15 mouse cellular contexts compared by ENCODE assay signal in genomic region chr5:124495547-124495946, GRCm38 (mm10). TPM values are rescaled to one million over a fixed set of nuclear protein-coding genes. Genes with fewer than 3 reads are reported as not detected.
DNase-seq lines count a peak whose midpoint lies in the region; ATAC-seq and TF ChIP-seq lines count a peak whose summit lies in the region.
"Had no signal": no experiment of that assay in that cellular context is flagged by ENCODE, and none has a peak within 500 bp of the region (broad histone marks: within the 10 kb centered on the region; RNA-seq: fewer than 3 reads in every experiment).

No protein-coding gene starts in this region.

- peak overlapping the region; percentile 90 for H3K27ac ChIP-seq in gastrocnemius, adult 2 months
- no peak overlapping the region for H3K27ac ChIP-seq in neural tube, embryonic 13.5 days (replicated peaks)
- no peak overlapping the region for H3K27ac ChIP-seq in midbrain, postnatal 0 days (ENCODE audit: low read depth, low read length)
- H3K27ac ChIP-seq: liver, embryonic 12.5 days; stomach, postnatal 0 days had no signal

- peaks cover 11% of the 10 kb centered on the region; the same call in 1 of the 2 replicates for H3K4me1 ChIP-seq in neural tube, embryonic 13.5 days (replicated peaks)
- H3K4me1 ChIP-seq in midbrain, postnatal 0 days (ENCODE audit: insufficient read depth, low read length): no peaks in the 10 kb centered on the region
- peaks cover 6% of the 10 kb centered on the region; the same call in 1 of the 2 replicates for H3K4me1 ChIP-seq in lung, adult 2 months (ENCODE audit: control insufficient read depth, insufficient read depth, low read length)

- no peaks in the 10 kb centered on the region for H3K9me3 ChIP-seq in neural tube, embryonic 13.5 days
- no peaks in the 10 kb centered on the region for H3K9me3 ChIP-seq in midbrain, postnatal 0 days (ENCODE audit: low read length)
- H3K9me3 ChIP-seq: G1E; intestine, embryonic 15.5 days; liver, embryonic 12.5 days had no signal

- no peak for DNase-seq in gastrocnemius, adult 2 months
- DNase-seq in gastrocnemius, postnatal 36 days: no peak
- no peak for DNase-seq in neural tube, embryonic 10.5 days (ENCODE audit: extremely low spot score, low spot score)
- peak; percentile 2 for DNase-seq in midbrain, postnatal 0 days (ENCODE audit: low spot score)
- no peak for DNase-seq in lung, adult 2 months
- DNase-seq: cerebellum, adult 11-12 months; kidney, postnatal 36 days; lung, postnatal 10 days had no signal

- no peak for TF ChIP-seq POLR2A in lung, adult 2 months (IDR thresholded peaks at IDR 0.05; ENCODE audit: borderline replicate concordance, extremely low read depth, low read depth, low read length)

- H3K36me3 ChIP-seq in neural tube, embryonic 13.5 days: peaks cover 53% of the 10 kb centered on the region
- peaks cover 29% of the 10 kb centered on the region for H3K36me3 ChIP-seq in midbrain, postnatal 0 days (ENCODE audit: insufficient read depth, low read length)

- H3K4me3 ChIP-seq in gastrocnemius, adult 2 months: no peak overlapping the region
- H3K4me3 ChIP-seq in neural tube, embryonic 13.5 days: no peak overlapping the region
- no peak overlapping the region for H3K4me3 ChIP-seq in midbrain, postnatal 0 days (ENCODE audit: low read depth, low read length)
- H3K4me3 ChIP-seq in lung, adult 2 months (replicated peaks; ENCODE audit: extremely low read depth, low read depth, low read length): no peak overlapping the region
- H3K4me3 ChIP-seq: intestine, embryonic 15.5 days; liver, embryonic 12.5 days had no signal

- intact Hi-C loops in gastrocnemius, adult 2 months (cut with DNase I): loop anchor here (5.0 kb wide), 1 partner anchor 37 kb away; the partner anchor contains the start of gene Rilpl1
- intact Hi-C loops in gastrocnemius, postnatal 36 days (cut with DNase I): loop anchor here (5.0 kb wide), 1 partner anchor 37 kb away; the partner anchor contains the start of gene Rilpl1

- no peak for ATAC-seq in neural tube, embryonic 13.5 days (ENCODE audit: low read depth)
- no peak for ATAC-seq in midbrain, postnatal 0 days (ENCODE audit: low FRiP score)
- no peak for ATAC-seq in megakaryocyte progenitor cell, adult 5-6 weeks (replicated peaks; ENCODE audit: poor library complexity)
- ATAC-seq: liver, embryonic 12.5 days had no signal

- H3K4me2 ChIP-seq in neural tube, embryonic 13.5 days: no peak overlapping the region
- H3K4me2 ChIP-seq in midbrain, postnatal 0 days (ENCODE audit: low read depth, low read length, poor library complexity, severe bottlenecking): no peak overlapping the region
- H3K4me2 ChIP-seq: intestine, embryonic 15.5 days; liver, embryonic 12.5 days had no signal

- H3K9ac ChIP-seq in neural tube, embryonic 13.5 days: 0 out of 2 replicates have a peak overlapping the region, but pooled peaks have one; percentile 17
- no peak overlapping the region for H3K9ac ChIP-seq in midbrain, postnatal 0 days (replicated peaks; ENCODE audit: low read length, poor library complexity, severe bottlenecking)
- H3K9ac ChIP-seq: intestine, embryonic 15.5 days; liver, embryonic 12.5 days had no signal

- H3K27me3 ChIP-seq in neural tube, embryonic 13.5 days: no peaks in the 10 kb centered on the region
- no peaks in the 10 kb centered on the region for H3K27me3 ChIP-seq in midbrain, postnatal 0 days (ENCODE audit: insufficient read depth, low read length)
- H3K27me3 ChIP-seq: intestine, embryonic 15.5 days; liver, embryonic 12.5 days had no signal

- WGBS in neural tube, embryonic 13.5 days: 49% methylated on average over 7 of the region's 7 CpGs
- 58% methylated on average over 7 of the region's 7 CpGs for WGBS in midbrain, postnatal 0 days
- WGBS in lung, adult 2 months: 61% methylated on average over 7 of the region's 7 CpGs

- TF ChIP-seq CTCF in gastrocnemius, adult 2 months (IDR thresholded peaks at IDR 0.05): no peak
- no peak for TF ChIP-seq CTCF in midbrain, postnatal 0 days (IDR thresholded peaks at IDR 0.05)
- TF ChIP-seq CTCF in lung, adult 2 months (IDR thresholded peaks at IDR 0.05; ENCODE audit: insufficient read depth, low read length): no peak

RNA-seq across cellular contexts. Expression of gene Snrnp35, which starts 12.6 kb away (rescaled TPM):
- total RNA-seq in gastrocnemius, adult 2 months (2021): 10 to 100 TPM; 27.7 to 33.1 TPM
- total RNA-seq in gastrocnemius, postnatal 36 days (2021): 10 to 100 TPM; 20.5 to 26.1 TPM
- polyA plus RNA-seq in neural tube, embryonic 13.5 days (2015; fragmentation: Nextera tagmentation; extraction: Ambion mirVana): 26.4 and 27.8 TPM in 2 replicates
- 5.2 and 10.7 TPM in 2 replicates for total RNA-seq in midbrain, postnatal 0 days (2014; rRNA removed)
- 10.1 and 13.0 TPM in 2 replicates for polyA plus RNA-seq in midbrain, postnatal 0 days (2015; fragmentation: Nextera tagmentation; extraction: Ambion mirVana)
- 3.0 and 4.8 TPM in 2 replicates for polyA plus RNA-seq in lung, adult 2 months (2012; rRNA removed)
- 2.8 and 6.4 TPM in 2 replicates for total RNA-seq in megakaryocyte progenitor cell, adult 5-6 weeks (2015)
- total RNA-seq in megakaryocyte progenitor cell, adult 5-6 weeks (2017): 5.4 and 9.0 TPM in 2 replicates

RNA-seq across cellular contexts. Expression of gene Rilpl2, which starts 17.4 kb away (rescaled TPM):
- 1 to 10 TPM; 4.6 to 4.7 TPM for total RNA-seq in gastrocnemius, adult 2 months (2021)
- total RNA-seq in gastrocnemius, postnatal 36 days (2021): 1 to 10 TPM; 3.6 to 4.9 TPM
- polyA plus RNA-seq in neural tube, embryonic 13.5 days (2015; fragmentation: Nextera tagmentation; extraction: Ambion mirVana): 19.9 and 20.7 TPM in 2 replicates
- 32.3 and 38.6 TPM in 2 replicates for total RNA-seq in midbrain, postnatal 0 days (2014; rRNA removed)
- 33.8 and 34.3 TPM in 2 replicates for polyA plus RNA-seq in midbrain, postnatal 0 days (2015; fragmentation: Nextera tagmentation; extraction: Ambion mirVana)
- polyA plus RNA-seq in lung, adult 2 months (2012; rRNA removed): 19.6 and 20.6 TPM in 2 replicates
- total RNA-seq in megakaryocyte progenitor cell, adult 5-6 weeks (2015): 49.0 and 63.6 TPM in 2 replicates
- total RNA-seq in megakaryocyte progenitor cell, adult 5-6 weeks (2017): 45.2 and 50.1 TPM in 2 replicates

RNA-seq across cellular contexts. Expression of gene Rilpl1, which starts 35.6 kb away (rescaled TPM):
- total RNA-seq in gastrocnemius, adult 2 months (2021): 100 to 1,000 TPM; 243 to 286 TPM
- total RNA-seq in gastrocnemius, postnatal 36 days (2021): 100 to 1,000 TPM; 197 to 200 TPM
- 14.4 and 16.3 TPM in 2 replicates for polyA plus RNA-seq in neural tube, embryonic 13.5 days (2015; fragmentation: Nextera tagmentation; extraction: Ambion mirVana)
- total RNA-seq in midbrain, postnatal 0 days (2014; rRNA removed): 14.8 and 14.9 TPM in 2 replicates
- 11.2 and 11.9 TPM in 2 replicates for polyA plus RNA-seq in midbrain, postnatal 0 days (2015; fragmentation: Nextera tagmentation; extraction: Ambion mirVana)
- polyA plus RNA-seq in lung, adult 2 months (2012; rRNA removed): 24.4 and 26.0 TPM in 2 replicates
- 0.54 TPM in 1 of 2 replicates, not detected in the other for total RNA-seq in megakaryocyte progenitor cell, adult 5-6 weeks (2015)
- 0.21 and 0.61 TPM in 2 replicates for total RNA-seq in megakaryocyte progenitor cell, adult 5-6 weeks (2017)
- total RNA-seq: granulocyte monocyte progenitor cell, adult 5-6 weeks had no signal

RNA-seq across cellular contexts. Expression of gene Tmed2, which starts 44.9 kb away (rescaled TPM):
- 100 to 1,000 TPM; 144 to 170 TPM for total RNA-seq in gastrocnemius, adult 2 months (2021)
- 100 to 1,000 TPM; 133 to 145 TPM for total RNA-seq in gastrocnemius, postnatal 36 days (2021)
- polyA plus RNA-seq in neural tube, embryonic 13.5 days (2015; fragmentation: Nextera tagmentation; extraction: Ambion mirVana): 359 and 384 TPM in 2 replicates
- total RNA-seq in midbrain, postnatal 0 days (2014; rRNA removed): 228 and 273 TPM in 2 replicates
- polyA plus RNA-seq in midbrain, postnatal 0 days (2015; fragmentation: Nextera tagmentation; extraction: Ambion mirVana): 313 and 326 TPM in 2 replicates
- polyA plus RNA-seq in lung, adult 2 months (2012; rRNA removed): 112 and 149 TPM in 2 replicates
- 851 and 960 TPM in 2 replicates for total RNA-seq in megakaryocyte progenitor cell, adult 5-6 weeks (2015)
- total RNA-seq in megakaryocyte progenitor cell, adult 5-6 weeks (2017): 795 and 1,001 TPM in 2 replicates

RNA-seq across cellular contexts. Expression of gene Kmt5a, which starts 55.8 kb away (rescaled TPM):
- 100 to 1,000 TPM; 178 to 229 TPM for total RNA-seq in gastrocnemius, adult 2 months (2021)
- total RNA-seq in gastrocnemius, postnatal 36 days (2021): 100 to 1,000 TPM; 182 to 256 TPM
- 34.0 and 37.8 TPM in 2 replicates for polyA plus RNA-seq in neural tube, embryonic 13.5 days (2015; fragmentation: Nextera tagmentation; extraction: Ambion mirVana)
- total RNA-seq in midbrain, postnatal 0 days (2014; rRNA removed): 27.4 and 39.0 TPM in 2 replicates
- polyA plus RNA-seq in midbrain, postnatal 0 days (2015; fragmentation: Nextera tagmentation; extraction: Ambion mirVana): 13.3 and 15.3 TPM in 2 replicates
- 31.7 and 36.5 TPM in 2 replicates for polyA plus RNA-seq in lung, adult 2 months (2012; rRNA removed)
- 285 and 312 TPM in 2 replicates for total RNA-seq in megakaryocyte progenitor cell, adult 5-6 weeks (2015)
- 134 and 164 TPM in 2 replicates for total RNA-seq in megakaryocyte progenitor cell, adult 5-6 weeks (2017)

Comparison
In these comparisons a context has a peak if more than half of its experiments do, and no peak if none do; other contexts are left out.
1. RNA of gene Rilpl1, which starts 35.6 kb away (total RNA-seq): 243 to 286 TPM in gastrocnemius, adult 2 months and 197 to 200 TPM in gastrocnemius, postnatal 36 days; 14.8 to 14.9 TPM in midbrain, postnatal 0 days and 0.21 to 0.61 TPM in megakaryocyte progenitor cell, adult 5-6 weeks; every median in the first group is over 10 times any median in the second.